Mouse (Mus musculus) ES-E14 (cell line): ENCODE results near the gene Scarb1. TPM values are rescaled to one million over a fixed set of nuclear protein-coding genes. Genes with fewer than 3 reads are reported as not detected.

Experiments used
- DNase-seq: peaks from one replicate; pipeline ENCODE4 v3.0.0-alpha.2; 2013; ENCODE audit warnings: low read depth, low spot score
- H3K27ac ChIP-seq: 2 replicates; pipeline ENCODE4 v1.5.1; 2012; ENCODE audit warnings: low read depth, mild to moderate bottlenecking, low read length, moderate library complexity, mixed read lengths; ENCODE audit not compliant: poor library complexity, insufficient read depth, severe bottlenecking
- H3K36me3 ChIP-seq: 2 replicates; pipeline ENCODE4 v1.6.1; 2012; ENCODE audit warnings: mild to moderate bottlenecking, low read length, moderate library complexity, mixed read lengths; ENCODE audit not compliant: control insufficient read depth, poor library complexity, insufficient read depth, severe bottlenecking
- H3K4me1 ChIP-seq, 2 experiments: fragments of 150-350 bp in 1 of 2; sonication (generic) in 1 of 2; 2 replicates each; pipeline ENCODE4 v1.6.1; 2012; ENCODE audit warnings: low read length in 2 of 2, mild to moderate bottlenecking in 1 of 2, mixed read lengths in 1 of 2; ENCODE audit not compliant: control insufficient read depth in 2 of 2, insufficient read depth in 2 of 2, poor library complexity in 1 of 2
- H3K4me3 ChIP-seq, 2 experiments: fragments of 150-350 bp in 1 of 2; sonication (generic) in 1 of 2; 2 replicates each; pipeline ENCODE4 v1.5.1; 2012; ENCODE audit warnings: low read length in 2 of 2, low read depth in 1 of 2, mild to moderate bottlenecking in 1 of 2, mixed read lengths in 1 of 2; ENCODE audit not compliant: insufficient read depth in 1 of 2, poor library complexity in 1 of 2, severe bottlenecking in 1 of 2
- H3K9ac ChIP-seq: 2 replicates; pipeline ENCODE4 v1.6.1; 2012; ENCODE audit warnings: low read depth, mild to moderate bottlenecking, low read length, mixed read lengths; ENCODE audit not compliant: poor library complexity, insufficient read depth, severe bottlenecking
- H3K9me3 ChIP-seq: fragments of 150-350 bp; sonication (generic); 2 replicates; pipeline ENCODE4 v1.6.1; 2012; ENCODE audit warnings: low read depth, mild to moderate bottlenecking, low read length; ENCODE audit not compliant: control insufficient read depth, insufficient read depth
- CHD2 ChIP-seq: IDR thresholded peaks from 2 replicates; pipeline ENCODE4 v1.6.1; 2014; ENCODE audit warnings: mild to moderate bottlenecking, low read depth, low read length, inconsistent platforms
- HCFC1 ChIP-seq: IDR thresholded peaks from 2 replicates; pipeline ENCODE4 v1.6.1; 2012; ENCODE audit warnings: low read length, inconsistent platforms, borderline replicate concordance; ENCODE audit not compliant: insufficient read depth
- MAFK ChIP-seq: IDR thresholded peaks from 2 replicates; pipeline ENCODE4 v1.6.1; 2014; ENCODE audit warnings: mild to moderate bottlenecking, low read depth, low read length, inconsistent platforms; ENCODE audit not compliant: insufficient read depth
- ZC3H11A ChIP-seq: IDR thresholded peaks from 2 replicates; pipeline ENCODE4 v1.6.1; 2012; ENCODE audit warnings: low read depth, mild to moderate bottlenecking, inconsistent platforms, low read length, borderline replicate concordance
- ZNF384 ChIP-seq: IDR thresholded peaks from 2 replicates; pipeline ENCODE4 v1.6.1; 2012; ENCODE audit warnings: low read depth, low read length, inconsistent platforms
- in situ Hi-C, 2 experiments: fragments of 600-800 bp; cut with MboI; formaldehyde crosslinking; loops; one replicate each; pipeline ENCODE4 v1.15.1; 2025; ENCODE audit warnings: low sequenced_read_pairs in 2 of 2, inconsistent platforms in 1 of 2; ENCODE audit not compliant: unreplicated experiment in 2 of 2
- total RNA-seq: library from RNA; depleted of rRNA; stranded (reverse); fragments of 300-350 nt; gene quantifications from 2 replicates; pipeline ENCODE4 v1.2.3, GENCODE M21; 2012

Gene Scarb1
- total RNA-seq, 1 experiment: 28.8 TPM

DNA sequence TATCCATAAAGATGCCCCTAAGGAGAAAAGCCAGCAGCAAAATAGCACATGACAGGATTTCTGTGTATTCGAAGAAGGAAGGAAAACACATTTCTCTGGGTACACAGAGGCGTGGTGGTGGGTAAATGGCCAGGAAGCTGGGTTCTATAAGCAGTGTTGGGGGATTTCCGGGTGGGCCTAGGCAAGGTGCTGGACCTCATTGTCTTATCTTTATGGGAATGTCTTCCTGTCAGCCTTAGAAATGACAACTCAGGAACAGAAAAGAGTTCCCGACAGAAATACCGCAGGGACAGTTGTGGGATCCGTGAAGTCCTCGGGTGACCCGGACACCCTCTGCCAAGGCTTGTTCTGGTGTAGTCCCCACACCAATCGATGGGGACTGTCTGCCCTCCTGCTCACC is 42.7 kb downstream of the Scarb1 start:
- Histone ChIP-seq H3K9ac (no peak overlapping the region), H3K4me1 (no peaks in the 10 kb centered on the region), H3K9me3 (no peaks in the 10 kb centered on the region), H3K27ac (no peak overlapping the region), H3K36me3 (peaks cover 37% of the 10 kb centered on the region), H3K4me3 (no peak overlapping the region)
- no peak for TF ChIP-seq MAFK
- TF ChIP-seq HCFC1: no peak
- TF ChIP-seq ZC3H11A: no peak
- no peak for TF ChIP-seq ZNF384
- TF ChIP-seq CHD2: no peak
- no peak for DNase-seq
- in situ Hi-C loops: no loop called here

DNA sequence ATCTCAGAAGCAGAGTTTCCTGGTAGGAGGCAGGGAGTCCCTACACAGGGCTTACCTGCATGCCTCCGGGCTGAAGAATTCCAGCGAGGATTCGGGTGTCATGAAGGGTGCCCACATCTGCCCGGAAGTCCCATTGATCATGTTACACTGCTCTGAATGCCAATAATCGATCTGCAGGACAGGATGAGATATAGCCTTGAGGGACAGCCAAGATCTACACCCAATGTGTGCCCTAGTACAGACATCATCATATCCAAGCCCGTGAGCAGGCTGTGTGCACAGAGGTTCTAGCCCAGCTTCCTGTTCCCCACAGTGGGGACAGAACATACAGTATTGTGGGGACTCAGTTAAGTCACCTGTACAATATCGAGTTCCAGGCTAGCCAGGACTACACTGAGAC is 43.7 kb downstream of the Scarb1 start:
- H3K4me3 ChIP-seq: no peak overlapping the region
- in situ Hi-C loops: no loop called here
- H3K36me3 ChIP-seq: peaks cover 31% of the 10 kb centered on the region
- TF ChIP-seq ZNF384: no peak
- TF ChIP-seq ZC3H11A: no peak
- no peak for TF ChIP-seq HCFC1
- TF ChIP-seq MAFK: no peak
- no peak for TF ChIP-seq CHD2
- no peaks in the 10 kb centered on the region for H3K9me3 ChIP-seq
- H3K9ac ChIP-seq: no peak overlapping the region
- H3K27ac ChIP-seq: no peak overlapping the region
- no peak for DNase-seq
- H3K4me1 ChIP-seq: no peaks in the 10 kb centered on the region

DNA sequence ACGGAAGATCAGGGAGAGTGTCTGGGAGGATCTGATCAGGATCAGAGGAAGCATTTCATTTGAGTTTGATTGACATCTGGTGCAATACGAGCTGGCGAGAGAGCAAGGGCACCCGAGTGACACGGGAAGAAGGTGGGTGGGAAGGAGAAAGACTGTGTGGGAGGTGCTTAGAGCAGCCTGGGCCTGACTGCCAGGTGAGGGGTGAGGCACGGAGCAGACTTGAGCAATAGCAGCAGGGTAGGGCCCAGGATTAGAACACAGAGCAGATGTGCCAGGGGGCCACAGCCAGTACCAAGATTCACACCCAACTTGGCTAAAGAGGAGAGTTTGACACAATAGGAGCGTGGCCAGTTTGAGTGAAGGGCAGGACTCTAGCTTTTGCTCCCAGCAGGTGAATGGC is 47.9 kb downstream of the Scarb1 start:
- Histone ChIP-seq H3K9ac (no peak overlapping the region), H3K9me3 (no peaks in the 10 kb centered on the region), H3K4me3 (no peak overlapping the region), H3K36me3 (peaks cover 21% of the 10 kb centered on the region; the same call in 1 of the 2 replicates), H3K27ac (no peak overlapping the region), H3K4me1 (no peaks in the 10 kb centered on the region)
- in situ Hi-C loops: no loop called here
- no peak for TF ChIP-seq MAFK
- no peak for TF ChIP-seq CHD2
- TF ChIP-seq ZC3H11A: no peak
- TF ChIP-seq HCFC1: no peak
- no peak for TF ChIP-seq ZNF384
- no peak for DNase-seq

DNA sequence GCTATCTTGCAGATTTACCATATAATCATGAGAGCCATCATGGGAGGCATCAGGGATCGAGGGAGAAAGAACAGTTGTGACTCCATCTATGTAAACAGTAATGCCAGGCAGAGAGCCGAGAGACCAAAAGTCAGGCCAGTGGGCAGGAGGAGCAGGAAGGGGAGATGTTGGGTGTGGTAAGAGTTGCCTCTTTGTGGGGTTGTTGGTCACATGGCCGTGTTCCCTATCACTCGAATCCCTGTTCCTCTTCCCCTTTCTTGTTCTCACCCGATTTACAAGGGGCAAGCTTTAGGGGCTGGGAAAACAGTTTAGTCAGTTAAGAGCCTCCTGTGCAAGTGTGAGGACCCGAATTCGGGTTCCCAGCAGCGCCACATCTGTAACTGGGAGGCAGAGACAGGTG is 49.0 kb downstream of the Scarb1 start:
- no peak for DNase-seq
- Histone ChIP-seq H3K36me3 (peaks cover 16% of the 10 kb centered on the region; the same call in 1 of the 2 replicates), H3K9ac (no peak overlapping the region), H3K9me3 (no peaks in the 10 kb centered on the region), H3K27ac (no peak overlapping the region), H3K4me3 (no peak overlapping the region), H3K4me1 (peaks cover 0 to 4% of the 10 kb centered on the region in 2 experiments; a peak in 1 of 4 replicates)
- TF ChIP-seq ZC3H11A (no peak), CHD2 (no peak), MAFK (no peak), HCFC1 (no peak), ZNF384 (no peak)
- in situ Hi-C loops: no loop called here

DNA sequence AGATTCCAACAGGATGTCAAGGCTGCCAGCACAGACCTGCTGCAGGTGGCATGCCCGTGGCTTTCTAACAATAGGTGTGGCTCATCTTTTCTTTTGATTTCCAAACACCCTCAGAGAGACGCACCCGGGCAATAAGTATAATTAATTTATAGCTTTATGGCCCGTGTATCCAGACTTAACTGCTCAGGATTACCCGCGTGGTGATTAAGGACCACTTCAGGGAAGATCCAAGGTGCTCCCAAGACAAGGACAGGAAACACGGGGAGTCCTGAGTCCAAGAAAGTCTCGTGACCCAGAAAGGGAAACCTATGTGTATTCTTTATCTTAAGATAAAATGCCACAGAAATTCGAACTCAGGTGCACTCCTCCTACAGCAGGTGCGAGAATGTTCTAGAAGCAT is 49.5 kb downstream of the Scarb1 start:
- no peak overlapping the region for H3K4me3 ChIP-seq
- no peak for TF ChIP-seq ZC3H11A
- no peak for DNase-seq
- H3K9me3 ChIP-seq: no peaks in the 10 kb centered on the region
- H3K27ac ChIP-seq: no peak overlapping the region
- H3K4me1 ChIP-seq: peaks cover 0 to 4% of the 10 kb centered on the region in 2 experiments; a peak in 1 of 4 replicates
- H3K9ac ChIP-seq: no peak overlapping the region
- peaks cover 15% of the 10 kb centered on the region; the same call in 1 of the 2 replicates for H3K36me3 ChIP-seq
- in situ Hi-C loops: no loop called here
